Mouse (Mus musculus): ENCODE data around the gene Smim20.

The Smim20 gene

DNA sequence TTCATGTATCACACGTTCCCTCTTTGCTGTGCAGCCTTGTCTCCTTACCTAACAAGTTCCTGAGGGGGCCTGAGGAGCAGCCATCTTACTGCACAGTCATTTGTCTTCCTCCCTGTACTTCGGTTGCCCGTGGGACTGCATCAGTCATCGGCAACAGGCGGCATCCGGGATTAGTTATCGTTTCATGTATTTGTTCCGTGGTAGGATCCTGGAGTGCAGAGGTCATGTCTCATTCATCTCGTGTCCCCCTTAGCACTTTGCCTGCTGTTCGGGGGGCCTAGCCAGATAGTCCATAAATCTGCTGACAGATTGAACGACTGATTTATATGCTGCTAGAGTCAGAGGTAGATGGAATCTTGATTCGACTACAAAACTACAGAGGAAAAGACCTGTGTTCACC is 1.1 kb upstream of the Smim20 start:
- no peak for DNase-seq (ENCODE audit: extremely low spot score, low read depth, low spot score)

DNA sequence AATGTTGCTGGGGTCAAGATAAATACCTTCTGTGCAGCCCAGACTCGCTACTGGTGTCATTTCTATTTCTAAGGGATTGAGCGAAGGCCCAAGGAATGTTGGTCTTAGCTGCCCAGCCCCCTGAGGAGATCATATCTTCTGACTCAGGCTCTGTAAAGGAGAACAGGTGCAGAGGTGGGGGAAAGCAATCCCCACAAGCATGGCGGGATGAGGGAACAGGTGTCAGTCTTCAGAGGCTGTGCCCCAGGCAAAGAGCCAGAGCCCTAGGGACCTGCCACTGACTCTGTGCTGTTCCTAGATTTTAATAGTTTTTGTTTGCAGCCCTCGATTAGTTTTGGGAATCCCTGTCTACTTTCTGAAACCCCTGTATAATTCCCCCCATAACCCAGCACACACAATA is 702 bp upstream of the Smim20 start:
- no peak for DNase-seq (ENCODE audit: extremely low spot score, low read depth, low spot score)

DNA sequence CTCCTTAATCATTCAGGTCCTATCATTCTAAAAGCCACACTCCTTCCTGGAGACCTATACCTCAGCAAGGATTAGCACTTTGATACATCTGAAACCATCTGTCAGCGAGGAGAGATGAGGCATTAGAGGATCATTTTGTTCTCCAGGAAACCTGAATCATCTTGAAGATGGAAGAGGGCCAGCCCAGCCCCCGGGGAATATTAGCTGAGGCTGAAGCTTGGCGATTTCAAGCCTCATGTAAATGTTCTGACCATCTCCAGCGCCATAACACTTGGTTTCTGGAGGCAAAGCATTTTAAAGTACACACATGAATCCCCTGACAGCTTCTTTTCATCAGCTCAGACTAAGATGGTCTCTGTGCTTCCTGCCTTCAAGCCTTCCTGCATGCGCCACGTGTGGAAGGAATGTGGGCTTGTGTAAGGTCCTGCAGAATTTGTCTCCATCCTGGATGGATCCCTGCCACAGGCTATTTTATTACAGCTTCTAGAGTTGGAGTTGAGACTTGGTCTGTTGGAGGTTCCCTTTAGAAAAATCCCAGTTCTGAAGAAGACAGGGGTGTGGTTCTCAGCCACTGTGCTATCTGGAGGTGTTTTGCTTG is 1.3 kb downstream of the Smim20 start:
- DNase-seq (ENCODE audit: extremely low spot score, low read depth, low spot score), result no peak

DNA sequence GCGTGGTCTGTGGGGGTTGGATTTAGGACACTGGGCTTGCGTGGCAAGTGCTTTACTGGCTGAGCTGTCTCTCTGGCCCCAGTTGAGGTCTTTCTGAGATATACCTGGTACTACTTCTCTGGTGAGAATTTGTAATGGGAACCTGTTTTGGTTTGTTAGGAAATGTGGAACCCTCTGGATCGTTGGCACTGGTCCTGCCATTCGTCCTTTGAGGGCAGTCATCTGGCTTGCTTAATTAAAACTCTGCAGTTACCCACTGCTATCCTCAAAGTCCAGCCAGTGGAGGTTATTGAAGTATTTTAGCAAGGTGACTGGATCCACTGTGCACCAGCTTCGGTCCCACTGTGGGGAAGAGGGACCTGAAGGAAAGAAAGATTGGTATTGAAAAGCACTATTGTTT is 2.9 kb downstream of the Smim20 start:
- no peak for DNase-seq (ENCODE audit: extremely low spot score, low read depth, low spot score)

DNA sequence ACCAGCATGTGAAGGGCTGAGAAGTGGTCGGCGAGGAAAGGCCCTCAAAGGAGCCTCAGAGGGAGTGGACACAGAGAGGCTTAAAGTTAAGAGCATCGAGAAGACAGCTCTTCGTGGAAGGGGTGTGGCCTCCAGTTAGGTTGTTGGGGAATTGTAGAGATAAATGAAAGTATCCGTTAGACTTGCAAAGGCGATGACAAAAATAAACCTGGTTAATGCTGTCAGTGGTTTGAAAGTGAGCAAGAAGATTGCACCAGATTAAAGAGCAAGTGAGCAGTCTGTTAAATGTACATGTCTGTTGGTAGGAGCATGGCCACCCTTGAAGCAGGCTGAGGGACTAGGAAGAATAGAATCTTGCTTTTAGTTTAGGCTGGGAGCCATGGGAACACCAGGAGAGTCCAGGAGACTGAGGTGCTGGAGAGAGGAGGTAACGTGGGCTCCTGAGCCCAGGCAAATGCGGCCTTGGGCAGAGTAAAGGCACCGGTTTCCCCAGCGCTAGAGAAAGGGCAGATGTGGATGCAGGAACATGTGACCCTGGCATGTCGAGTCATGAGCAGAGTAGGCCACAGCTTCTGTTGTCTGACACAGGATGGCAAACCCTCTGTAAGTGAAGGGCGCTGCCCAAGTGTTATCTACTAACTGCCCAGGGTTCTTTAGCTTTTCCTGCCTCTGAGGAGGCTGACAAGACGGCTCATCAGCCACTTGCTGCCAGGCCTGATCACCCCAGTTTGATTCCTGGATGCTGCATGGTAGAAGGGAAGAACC is 4.2 kb downstream of the Smim20 start:
- no peak for DNase-seq (ENCODE audit: extremely low spot score, low read depth, low spot score)

DNA sequence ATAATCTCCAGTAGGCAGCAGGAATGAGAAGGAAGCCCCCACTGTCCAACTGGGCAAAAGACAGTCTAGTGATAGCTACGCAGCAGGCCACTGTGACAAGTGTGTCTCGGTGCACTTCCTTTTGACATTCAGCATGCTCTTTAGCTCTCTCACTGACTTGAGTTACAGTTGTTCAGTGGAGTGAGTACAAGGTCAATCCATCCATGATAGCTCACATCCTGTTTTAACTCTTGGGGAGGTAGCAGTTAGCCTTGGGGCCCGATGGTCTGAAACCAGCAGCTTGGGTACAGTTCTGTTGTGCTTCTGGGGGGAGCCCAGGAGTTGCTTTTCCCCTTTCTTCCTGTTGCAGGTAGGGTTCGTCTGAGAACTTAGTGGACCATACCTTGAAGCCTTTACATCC is 5.7 kb downstream of the Smim20 start:
- no peak for DNase-seq (ENCODE audit: extremely low spot score, low read depth, low spot score)

DNA sequence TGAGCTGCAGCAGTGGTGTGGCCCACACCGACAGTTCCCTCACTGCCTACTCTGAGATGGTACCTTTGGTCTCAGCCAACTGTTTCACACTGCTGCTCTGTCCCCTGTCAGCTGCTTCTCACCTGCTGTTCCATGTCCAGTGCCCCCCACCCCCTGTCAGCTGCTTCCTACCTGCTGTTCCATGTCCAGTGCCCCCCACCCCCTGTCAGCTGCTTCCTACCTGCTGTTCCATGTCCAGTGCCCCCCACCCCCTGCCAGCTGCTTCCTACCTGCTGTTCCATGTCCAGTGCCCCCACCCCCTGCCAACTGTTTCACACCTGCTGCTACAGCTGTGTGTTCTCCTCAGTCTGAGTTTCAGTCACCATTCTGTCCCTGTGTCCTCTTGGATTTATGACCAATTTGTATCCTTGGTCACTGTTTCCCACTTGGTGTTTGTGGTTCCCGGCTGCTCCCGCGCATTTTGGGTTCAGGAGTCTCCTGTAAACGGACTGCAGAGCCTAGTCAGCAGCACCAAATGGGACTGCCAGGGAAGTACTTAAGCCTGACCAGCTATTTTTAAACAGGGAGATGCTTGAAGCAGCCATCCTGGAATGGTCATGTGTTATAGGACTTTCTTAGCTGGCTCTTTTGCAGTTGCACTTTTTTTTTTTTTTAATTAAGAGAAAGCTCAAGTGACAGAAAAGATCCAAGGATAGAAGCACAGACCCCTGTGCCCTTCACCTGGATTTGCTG is 7.0 kb downstream of the Smim20 start:
- DNase-seq (ENCODE audit: extremely low spot score, low read depth, low spot score), result no peak

DNA sequence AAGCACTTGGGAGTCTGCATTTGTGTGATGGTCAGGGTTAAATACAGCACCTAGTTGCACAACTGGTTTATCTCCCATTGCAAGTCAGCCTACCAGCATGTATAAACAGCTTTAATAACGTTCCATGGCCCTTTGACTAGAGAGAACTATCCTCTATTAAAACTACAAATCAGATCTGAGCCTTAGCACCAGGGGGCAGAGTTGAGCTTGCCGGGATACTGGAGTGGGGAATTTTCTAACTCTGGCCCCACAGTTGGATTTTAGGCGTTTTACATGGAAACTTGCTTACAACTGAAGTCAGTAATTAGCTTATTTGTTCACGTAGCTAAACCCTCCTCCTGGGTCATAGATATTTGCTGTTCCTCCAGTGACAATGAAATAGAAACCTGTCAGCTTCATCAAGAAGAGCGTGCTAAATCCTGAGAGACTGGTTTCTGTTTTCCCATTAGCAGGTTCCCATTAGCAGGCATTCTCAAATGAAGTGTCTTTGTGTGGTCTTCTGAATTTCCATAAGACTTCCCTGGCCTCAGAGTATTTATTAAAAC is 8.0 kb downstream of the Smim20 start:
- DNase-seq (ENCODE audit: extremely low spot score, low read depth, low spot score), result no peak

DNA sequence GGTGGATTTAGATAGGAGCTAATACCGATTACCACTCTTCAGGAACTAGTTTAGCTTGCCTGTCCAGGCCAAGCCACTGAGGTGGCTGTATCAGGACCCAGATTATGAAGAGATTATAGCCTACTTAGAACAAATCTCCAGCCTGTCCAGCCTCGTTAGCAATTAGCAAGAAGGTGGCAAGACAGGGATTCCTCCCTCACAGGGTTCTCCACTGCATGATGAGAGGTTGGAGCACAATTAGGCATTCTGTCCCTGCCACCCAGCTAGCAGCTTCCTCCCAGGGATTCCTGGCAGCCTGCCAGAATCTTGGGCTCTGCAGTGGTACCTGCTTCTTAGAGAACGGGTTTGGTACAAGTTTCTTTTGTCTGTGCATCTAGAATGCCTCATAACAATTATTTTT is 8.5 kb downstream of the Smim20 start:
- DNase-seq (ENCODE audit: extremely low spot score, low read depth, low spot score), result no peak

DNA sequence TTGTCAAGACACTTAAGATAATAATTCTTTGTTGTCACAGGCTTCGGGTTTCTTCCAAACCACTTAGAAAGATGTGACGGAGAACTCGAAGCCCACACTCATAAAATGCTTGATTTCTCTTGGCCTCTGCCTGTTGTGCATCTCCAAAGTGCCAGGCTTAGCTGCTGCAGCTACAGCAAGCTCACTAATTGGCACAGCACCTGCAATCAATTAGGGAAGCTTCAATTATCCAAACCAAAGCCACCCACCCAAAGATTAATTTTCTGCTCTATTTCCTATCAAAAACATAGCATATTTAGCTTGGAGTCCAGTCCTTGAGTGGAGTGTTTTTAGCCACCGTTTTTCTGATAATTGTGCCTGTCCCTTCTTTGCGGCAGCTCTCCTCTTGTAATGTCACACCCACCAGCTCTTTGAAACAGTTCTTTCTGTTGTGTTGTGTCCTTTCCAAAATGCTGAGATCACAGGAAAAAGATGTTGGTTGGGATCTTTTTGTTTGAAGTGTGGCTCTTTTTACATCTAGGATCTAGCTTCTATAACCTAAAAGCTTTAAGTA is 9.7 kb downstream of the Smim20 start:
- no peak for DNase-seq (ENCODE audit: extremely low spot score, low read depth, low spot score)

DNA sequence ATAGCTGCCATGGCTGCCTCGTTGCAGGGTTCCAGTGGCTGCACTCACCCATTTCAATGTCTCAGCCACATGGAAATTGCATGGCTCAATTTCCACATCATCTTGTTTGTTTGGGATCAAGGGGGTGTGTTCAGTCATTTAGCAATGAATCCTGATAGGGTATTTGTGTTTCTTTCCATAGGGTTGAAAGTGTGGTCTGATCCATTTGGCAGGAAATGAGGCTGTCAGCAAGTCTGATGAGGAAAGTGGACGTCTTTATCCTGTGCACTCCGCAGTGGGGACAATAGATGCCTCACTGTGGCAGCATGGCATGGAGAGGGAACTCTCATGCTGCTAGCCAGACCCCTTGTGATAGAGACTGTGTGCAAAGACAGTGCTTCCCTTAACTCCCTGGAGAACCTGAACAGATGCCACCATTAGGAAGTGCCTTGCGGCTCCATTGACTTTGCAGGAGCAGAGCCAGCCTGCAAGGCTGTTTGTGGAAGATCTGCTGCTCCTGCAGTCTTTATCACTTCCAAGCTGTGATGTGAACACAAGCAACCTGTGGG is 10.9 kb downstream of the Smim20 start:
- no peak for DNase-seq (ENCODE audit: extremely low spot score, low read depth, low spot score)

DNA sequence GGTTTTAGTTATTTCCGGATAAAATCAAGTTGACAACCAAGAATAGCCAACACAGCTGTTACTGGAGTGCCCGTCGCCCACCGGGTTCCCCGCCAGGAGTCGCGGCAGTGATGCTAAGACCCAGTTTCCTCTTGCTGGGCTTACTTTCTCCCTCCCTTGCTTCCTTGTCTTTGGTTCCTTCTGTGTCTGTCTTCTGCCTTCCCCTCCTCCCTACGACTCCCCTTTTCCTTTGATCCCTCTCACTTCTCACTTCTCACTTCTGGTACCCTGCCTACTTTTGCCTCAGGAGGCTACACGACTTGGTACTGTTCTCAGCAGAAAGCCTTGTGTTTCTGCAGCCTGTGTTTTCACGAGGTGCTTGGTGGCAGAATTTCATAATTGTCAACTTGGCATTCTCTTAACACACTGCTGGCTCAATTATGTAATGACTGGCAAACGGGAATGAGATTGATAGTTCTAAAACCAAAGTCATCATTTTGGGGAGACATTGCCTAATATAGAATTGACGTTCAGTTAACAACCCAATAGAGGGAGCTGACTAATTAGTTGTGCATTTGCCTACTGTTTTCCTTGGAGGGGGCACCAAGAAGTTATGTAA is 12.4 kb downstream of the Smim20 start:
- no peak for DNase-seq (ENCODE audit: extremely low spot score, low read depth, low spot score)

DNA sequence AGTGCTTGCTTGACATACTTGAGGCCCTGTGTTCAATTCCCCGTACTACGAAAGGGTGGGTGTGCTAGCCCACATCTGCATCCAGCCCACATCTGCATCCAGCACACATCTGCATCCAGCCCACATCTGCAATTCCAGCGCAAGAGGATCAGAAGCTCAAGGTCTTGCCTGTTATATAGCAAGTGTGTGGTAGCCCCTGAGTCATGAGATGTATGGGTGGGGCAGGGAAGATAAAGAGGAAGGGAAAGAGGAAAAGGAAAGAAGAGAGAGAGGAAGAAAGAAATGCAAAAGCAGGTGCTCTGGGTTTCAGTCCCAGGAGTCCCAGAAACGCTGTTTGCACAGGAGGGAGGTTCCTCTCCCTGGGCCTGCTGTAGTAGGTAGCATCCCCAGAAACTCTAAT is 15.6 kb downstream of the Smim20 start:
- DNase-seq (ENCODE audit: extremely low spot score, low read depth, low spot score), result no peak

DNA sequence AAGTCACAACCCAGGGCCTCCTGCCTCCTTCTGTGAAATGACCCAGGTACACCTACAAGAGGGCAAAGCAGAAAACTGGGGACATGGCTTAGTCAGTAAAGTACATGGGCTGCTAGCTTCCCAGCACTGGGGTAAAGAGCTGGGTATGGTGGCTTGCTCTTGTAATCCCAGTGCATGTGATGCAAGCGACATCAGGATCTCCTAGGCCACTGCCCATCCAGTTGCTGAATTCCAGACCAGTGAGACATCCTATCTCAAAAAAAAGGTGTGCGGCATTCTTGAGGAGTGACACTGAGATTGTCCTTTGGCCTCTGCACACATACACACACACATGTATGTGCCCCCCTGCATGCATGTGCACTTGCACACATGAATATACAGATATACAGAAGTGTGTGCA is 19.5 kb downstream of the Smim20 start:
- no peak for DNase-seq (ENCODE audit: extremely low spot score, low read depth, low spot score)

DNA sequence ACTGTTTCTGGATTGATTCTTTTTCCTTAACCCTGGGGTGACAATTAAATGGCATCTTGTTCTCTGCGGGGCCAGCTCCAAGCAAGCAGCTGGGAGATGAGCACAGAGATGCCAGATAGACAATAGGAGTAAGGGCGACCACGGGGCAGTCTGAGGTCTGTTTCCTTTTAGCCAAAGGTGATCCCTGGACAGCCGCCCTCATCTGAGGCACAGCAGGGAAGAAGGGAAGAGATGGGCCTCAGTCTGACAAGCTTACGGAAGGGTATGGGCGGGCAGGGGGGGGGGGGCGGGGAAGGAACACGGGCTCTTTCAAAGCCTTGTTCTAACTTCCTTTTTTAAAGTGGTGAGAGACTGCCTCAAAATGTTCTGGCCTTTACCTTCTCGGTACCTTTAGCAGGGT is 22.6 kb downstream of the Smim20 start:
- DNase-seq (ENCODE audit: extremely low spot score, low read depth, low spot score), result no peak

DNA sequence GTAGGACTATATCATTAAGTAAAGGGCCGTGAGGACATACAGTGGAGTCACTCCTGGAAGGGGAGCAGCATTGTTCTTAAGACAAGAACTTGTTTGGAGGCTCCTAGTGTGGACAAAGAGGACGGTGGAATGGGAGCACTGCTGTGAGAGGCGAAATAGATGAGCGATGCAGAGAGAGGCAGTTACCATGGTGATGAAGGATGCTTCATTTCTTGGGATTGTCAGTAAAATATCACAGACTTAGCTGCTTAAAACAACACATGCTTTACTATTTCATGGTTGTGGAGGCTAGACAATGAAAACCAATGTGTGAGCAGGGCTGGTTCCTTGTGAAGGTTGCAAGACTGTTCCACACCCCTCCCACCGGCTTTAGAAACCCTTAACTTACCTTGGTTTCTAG is 27.7 kb downstream of the Smim20 start:
- no peak for DNase-seq (ENCODE audit: extremely low spot score, low read depth, low spot score)

DNA sequence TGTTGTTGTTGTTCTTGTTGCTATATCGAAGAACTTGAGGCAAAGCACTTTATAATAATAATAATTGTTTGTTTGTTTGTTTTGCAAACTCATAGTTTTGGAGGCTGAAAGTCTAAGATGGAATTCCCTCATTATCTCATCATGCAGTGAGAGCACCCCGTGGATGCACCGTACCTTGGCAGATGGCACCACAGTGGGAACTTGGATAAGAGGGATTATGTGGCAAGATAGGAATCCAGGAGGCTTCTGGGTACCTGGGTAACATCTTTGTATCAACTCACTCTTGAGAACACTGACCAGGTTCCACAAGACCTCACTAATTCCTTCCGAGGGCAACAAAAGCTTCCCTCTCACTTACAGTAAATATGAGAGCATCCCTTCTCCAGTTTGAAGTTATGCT is 30.1 kb downstream of the Smim20 start:
- no peak for DNase-seq (ENCODE audit: extremely low spot score, low read depth, low spot score)

DNA sequence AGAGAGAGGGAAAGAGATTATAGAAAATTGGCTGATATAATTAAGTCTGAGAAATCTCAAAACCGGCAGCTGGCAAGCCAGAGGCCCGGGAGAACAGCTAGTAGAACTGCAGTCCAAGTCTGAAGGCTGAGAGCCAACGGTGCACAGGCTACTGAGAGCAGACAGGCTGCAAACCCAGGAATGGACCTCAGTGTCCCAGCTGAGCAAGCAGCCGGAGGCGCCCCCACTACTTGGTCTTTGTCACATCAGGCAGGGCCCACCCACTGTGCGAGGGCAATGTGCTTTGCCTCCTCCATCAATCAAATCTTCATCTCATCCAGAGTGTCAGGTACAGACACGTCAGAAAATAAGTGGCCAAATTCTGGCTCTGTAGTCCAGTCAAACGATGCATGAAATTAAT is 34.6 kb downstream of the Smim20 start:
- DNase-seq (ENCODE audit: extremely low spot score, low read depth, low spot score), result no peak

DNA sequence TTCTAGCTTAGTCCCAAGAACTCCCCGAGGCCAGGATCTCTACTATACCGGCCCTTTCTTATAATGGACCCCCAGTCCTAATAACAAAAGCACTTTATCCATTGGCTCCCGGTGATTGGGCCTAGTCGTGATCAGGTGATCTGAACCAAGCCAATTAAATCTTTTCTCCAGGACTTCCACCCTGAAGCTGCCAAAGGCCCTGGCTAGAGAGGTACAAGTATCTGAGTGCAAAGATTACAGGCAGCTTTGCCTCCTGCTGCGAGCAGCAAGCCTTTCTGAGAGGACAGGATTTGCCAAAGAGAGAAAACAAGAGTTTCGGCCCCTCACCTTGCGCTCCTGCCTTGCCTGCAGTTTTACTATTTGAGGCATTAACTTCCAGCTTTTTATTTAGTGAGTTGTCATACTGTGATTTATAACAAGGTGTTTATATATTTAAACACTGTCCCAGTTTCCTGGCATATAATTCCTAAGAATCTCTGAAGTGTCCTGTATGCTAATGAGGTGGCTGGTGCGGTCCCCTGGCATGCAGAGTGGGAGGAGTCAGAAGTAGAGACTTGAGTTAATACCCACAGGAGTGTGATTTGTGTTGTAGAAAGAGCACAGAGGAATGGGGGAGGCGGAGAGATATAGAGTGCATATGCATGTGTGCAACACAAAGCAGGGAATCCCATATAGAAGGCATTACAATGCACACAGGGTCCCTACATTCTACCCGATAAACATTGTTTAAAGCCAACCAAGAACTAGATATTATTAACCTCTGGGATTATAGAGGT is 36.2 kb downstream of the Smim20 start:
- DNase-seq (ENCODE audit: extremely low spot score, low read depth, low spot score), result no peak

DNA sequence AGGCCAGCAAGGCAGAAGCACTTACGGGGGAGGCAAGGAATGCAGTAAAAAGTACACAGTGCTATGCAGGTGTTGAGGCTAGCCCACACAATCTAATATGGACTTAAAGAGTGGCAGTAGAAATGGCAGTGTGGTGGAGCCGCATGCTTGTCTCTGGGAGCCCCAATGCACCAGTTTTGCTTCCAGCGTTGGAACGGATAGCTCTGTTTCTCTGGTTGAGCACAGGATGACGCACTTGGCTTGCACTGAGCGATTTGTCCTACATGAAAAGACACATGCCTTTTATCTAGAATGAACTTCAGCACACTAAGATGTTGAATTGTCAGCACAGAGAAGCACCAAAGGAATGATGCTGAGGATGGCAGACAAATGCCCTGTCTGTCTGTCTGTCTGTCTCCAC is 37.1 kb downstream of the Smim20 start:
- DNase-seq (ENCODE audit: extremely low spot score, low read depth, low spot score), result no peak
